Mouse (Mus musculus): ENCODE results near the gene 1700123O20Rik.

1700123O20Rik gene

DNA sequence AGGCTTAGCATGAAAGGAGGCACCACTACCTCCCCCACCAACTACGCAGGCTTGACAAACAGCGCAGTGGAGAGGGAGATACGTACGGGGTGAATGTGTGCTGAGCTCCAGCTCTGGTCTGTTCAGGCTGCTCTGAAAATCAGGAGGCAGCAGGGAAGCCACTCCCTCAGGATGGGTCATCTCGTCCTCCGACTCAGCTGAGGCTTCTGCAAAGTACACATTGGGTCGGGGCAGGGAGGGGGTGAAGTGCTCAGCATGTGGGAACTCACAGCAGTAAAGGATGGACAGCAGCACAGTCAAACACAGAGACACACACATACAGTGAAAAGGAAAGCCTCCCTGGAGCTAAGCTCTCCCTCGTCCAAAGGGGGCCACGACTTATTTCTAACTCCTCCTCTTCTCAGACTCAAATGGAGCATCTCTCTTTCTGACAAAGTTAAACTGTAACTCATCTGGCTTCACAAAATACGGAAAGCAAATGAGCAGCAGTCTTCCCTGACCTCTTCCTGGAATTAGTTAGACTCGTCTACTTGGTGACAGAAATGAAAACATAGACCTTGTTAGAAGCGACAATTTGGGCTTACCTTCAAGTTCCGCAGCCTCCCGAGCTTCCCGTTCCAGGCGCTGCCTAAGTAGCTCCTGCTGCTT lies 7.2 kb upstream of the 1700123O20Rik start:
- no peak for DNase-seq

- no peak for DNase-seq
These were observed 3.6 kb upstream of the 1700123O20Rik start for GRCm38 (mm10) chr14:54682396-54682795.

- no peak for DNase-seq
These were observed 545 bp upstream of the 1700123O20Rik start for GRCm38 (mm10) chr14:54685471-54685870.

- peak; percentile 99 to 100 for DNase-seq
These were observed 617 bp downstream of the 1700123O20Rik start, which contains the start of gene Acin1 for GRCm38 (mm10) chr14:54686522-54687143. Acin1 (minus strand) TSS chr14:54686931.

DNA sequence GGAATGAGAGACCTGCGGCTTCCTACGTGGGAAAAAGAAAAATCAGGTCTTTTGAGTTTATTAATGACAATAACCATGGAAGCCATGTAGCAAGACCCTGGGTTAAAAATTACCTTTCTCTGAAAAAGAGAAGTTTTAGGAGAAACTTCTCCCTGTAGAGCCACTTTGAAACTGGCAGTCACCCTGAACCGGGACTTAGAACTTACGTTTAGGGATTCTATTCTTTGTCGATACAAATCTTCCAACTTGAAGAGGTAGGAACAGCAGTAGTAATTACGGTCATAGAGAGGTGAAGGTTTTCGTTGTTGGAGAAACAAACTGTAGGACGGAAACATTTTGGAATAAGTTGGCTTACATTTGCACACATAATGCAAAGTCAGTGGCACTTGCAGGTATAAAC lies 1.2 kb downstream of the 1700123O20Rik start:
- no peak for DNase-seq

DNA sequence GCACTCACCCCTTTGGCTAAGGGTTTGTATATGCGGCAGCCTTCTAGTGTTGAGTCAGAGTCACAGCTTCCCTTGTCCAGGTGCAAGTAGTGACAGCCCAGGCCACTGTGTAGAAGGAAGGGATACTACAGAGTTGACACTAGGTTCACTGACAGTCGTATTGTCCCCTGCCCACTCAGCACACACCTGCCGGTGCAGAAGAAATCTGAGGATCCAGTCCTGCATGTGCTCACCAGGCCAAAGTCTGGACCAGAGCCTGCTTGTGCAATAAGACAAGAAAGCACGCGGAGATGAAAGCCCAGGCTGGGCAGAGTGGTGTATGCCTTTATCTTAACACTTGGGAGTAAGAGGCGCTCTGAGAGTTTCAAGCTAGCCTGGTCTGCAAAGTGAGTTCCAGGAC lies 9.0 kb downstream of the 1700123O20Rik start:
- no peak for DNase-seq

GRCm38 (mm10) chr14:54696752-54697151 lies 10.7 kb downstream of the 1700123O20Rik start:
- DNase-seq, result no peak

DNA sequence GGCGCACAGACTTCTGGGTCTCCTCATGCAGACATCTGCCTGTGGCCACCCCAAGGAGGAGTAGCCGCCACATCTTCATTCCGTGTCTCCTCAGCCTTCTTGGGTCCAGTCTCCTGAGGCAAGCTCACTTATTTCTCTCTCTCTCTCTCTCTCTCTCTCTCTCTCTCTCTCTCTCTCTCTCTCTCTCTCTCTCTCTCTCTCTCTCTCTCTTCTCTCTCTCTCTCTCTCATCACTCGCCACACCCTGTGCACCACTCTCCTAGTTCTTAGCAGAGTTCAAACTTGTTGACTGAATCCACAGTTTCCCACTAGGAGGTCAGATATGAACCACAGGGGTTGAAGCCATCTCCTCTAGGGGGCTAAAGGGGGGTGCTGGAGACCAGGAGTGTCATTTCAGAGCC lies 12.7 kb downstream of the 1700123O20Rik start, which contains the start of gene Gm29776:
Gene Gm29776 (minus strand): TSS at position 101 of the 400 bp plus-strand sequence.
- no peak for DNase-seq

DNA sequence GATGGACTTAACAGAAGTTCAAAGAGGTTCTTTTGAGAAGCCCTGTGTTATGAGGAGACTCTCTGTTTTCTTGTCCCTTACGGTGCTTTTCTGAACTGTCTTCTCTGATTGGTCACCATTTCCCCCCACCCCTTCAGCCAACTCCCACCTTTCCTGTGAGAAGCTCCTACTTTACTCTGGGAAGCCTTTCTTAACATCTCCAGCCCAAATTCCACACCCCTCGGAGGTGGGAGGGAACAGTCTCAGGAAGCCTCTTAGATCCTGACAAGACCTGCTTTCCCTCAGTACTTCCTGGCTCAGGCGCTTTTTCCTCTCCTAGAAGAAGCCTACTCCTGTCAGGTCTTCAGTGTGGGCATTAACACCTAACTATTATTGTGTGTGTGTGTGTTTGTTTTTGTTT lies 13.6 kb downstream of the 1700123O20Rik start:
- DNase-seq, result no peak

DNA sequence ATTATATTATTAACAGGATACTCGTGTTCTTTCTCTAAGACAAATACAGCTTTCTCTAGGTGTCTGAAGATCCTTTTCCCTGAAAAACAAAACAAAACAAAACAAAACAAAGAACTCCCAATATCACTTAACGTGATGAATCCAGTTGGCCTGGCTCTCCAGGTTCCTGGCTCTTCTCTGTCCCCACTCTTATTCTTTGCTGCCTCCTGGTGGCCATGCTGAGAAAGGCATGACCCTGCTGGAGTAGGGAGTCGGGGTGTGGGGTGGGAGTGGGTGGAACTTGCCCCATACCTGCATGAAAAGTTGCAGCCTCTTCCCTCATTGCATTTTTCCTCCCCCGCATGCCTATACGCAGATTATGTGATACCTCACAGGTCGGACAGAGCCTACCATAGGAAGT lies 15.3 kb downstream of the 1700123O20Rik start:
- DNase-seq, result peak; percentile 71 to 88

GRCm38 (mm10) chr14:54703207-54703606 lies 17.2 kb downstream of the 1700123O20Rik start:
- no peak for DNase-seq

DNA sequence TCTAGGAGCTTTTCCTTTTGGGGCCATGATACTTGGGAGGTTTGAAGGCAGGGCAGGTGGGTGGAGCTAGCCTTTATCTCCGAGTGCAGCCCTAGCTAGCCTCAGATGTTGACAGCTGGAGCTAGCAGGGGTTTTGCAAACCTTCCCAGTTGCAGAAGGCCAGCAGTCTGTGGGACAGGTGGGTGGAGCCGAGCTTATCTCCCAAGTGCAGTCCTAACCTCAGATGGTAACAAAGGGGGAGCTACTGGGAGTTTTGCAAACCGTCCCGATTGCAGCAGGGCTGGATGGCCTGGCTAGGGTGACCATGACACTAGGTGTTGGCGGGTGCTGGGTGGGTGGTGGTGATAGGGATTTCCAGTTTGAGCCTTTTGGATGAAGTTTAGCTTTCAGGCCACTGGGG lies 19.8 kb downstream of the 1700123O20Rik start:
- DNase-seq, result no peak

DNA sequence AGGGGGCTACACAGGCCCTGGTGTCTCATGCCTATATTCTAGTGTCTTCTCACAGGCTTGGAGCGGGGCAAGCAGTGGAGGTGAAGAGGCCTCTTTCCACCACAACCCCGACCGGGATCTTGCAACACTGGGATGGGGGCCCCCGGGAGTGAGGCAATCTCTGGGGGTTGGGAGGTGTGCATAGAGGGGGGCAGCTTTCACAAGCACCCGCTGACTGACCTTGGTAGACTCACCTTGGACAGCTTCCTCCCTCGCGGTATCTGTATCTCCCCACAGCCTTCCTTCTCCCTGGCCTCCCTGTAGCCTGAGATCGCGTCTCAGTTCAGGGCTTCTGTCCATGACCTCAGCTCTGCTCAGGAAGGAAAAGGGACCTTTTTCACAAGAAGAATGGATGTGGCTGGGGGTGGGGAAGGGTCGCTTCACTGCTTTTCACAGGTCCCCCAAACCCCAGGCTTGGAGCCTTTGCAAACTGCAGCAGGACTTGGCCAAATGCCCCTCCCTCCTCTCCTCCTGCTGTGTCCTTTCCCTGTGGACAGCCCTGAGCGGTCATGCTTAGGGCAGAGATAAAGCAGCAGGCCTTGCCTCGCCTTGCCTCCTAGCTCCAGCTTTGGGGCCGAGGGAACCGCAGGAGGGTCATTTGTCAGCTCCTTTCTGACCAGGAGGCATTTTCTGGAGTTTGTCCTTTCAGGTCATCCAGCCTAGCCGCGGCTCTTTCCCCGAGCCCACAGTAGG lies 20.7 kb downstream of the 1700123O20Rik start:
- no peak for DNase-seq

DNA sequence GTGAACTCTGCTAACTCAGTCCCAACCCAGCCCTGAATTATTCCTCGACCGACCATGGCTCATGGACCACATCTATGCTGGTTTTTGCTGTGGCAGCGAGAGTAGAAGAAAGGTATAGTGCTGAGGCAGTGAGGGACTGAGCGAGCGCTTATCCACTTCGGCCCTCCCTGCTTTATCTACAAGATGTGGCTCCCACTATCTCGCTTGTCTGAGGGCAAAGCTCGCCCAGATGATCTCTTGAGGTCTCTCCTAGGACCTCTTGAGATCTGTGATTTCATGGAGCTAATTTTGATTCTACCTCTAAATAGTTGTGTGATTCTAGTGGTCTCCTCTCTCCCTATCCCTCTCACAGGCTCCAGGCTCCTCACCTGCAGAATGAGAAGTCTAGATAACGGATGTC lies 23.0 kb downstream of the 1700123O20Rik start:
- DNase-seq, result no peak

GRCm38 (mm10) chr14:54712074-54712473 lies 26.1 kb downstream of the 1700123O20Rik start, which contains the start of gene Cebpe:
Cebpe (minus strand) TSS chr14:54712174.
- DNase-seq, result no peak

GRCm38 (mm10) chr14:54712861-54713260 lies 26.8 kb downstream of the 1700123O20Rik start:
- DNase-seq, result peak; percentile 49 to 68

- peak in 1 of 2 experiments; percentile 78 for DNase-seq
These were observed 28.1 kb downstream of the 1700123O20Rik start for GRCm38 (mm10) chr14:54714121-54714520.

- no peak for DNase-seq
These were observed 28.6 kb downstream of the 1700123O20Rik start for GRCm38 (mm10) chr14:54714617-54715081.

DNA sequence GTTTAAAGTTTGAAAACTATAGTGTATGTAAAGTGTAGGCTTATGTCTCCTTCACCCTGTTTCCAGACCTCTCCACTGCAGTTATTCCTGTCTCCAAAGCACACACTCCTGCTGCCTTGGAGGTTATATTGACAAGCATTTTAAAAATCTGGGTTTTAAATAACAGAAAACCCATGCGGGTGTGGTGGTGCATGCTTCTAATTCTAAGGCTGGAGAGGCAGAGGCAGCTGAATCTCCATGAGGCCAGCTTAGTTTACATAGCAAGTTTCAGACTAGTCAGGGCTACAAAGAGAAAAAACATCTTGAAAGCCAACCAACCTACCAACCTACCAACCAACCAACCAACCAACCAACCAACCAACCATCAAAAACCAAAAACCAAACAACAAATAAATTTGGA lies 29.4 kb downstream of the 1700123O20Rik start:
- DNase-seq, result no peak

DNA sequence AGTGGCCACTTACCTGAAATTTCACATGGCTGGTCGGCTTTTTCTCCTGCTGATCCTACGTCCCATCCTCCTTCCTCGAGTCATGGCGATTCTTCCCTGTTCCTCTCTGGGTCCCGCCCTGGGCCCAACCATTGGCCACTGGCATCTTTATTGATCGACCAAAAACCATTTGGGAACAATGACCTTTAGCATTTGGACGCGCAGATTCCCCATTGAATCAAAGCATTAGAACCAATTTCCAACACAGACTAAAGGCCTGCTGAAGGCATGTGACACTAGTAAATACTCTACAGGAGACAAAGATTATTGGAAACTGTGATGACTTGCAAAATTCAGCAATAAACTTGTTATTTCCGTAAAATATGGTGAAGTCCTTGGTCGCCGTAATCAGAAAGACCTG lies 34.0 kb downstream of the 1700123O20Rik start:
- no peak for DNase-seq

GRCm38 (mm10) chr14:54720654-54721350 lies 34.8 kb downstream of the 1700123O20Rik start:
- DNase-seq, result no peak

- DNase-seq, result no peak
These were observed 35.7 kb downstream of the 1700123O20Rik start for GRCm38 (mm10) chr14:54721711-54722110.

GRCm38 (mm10) chr14:54724049-54724448 lies 38.0 kb downstream of the 1700123O20Rik start:
- DNase-seq, result no peak
